Comparison of ENCODE assay signal across 10 mouse cellular contexts in genomic region chr9:120852572-120852971, GRCm38 (mm10).
DNase-seq lines count a peak whose midpoint lies in the region; ATAC-seq and TF ChIP-seq lines count a peak whose summit lies in the region.
"Had no signal": no experiment of that assay in that cellular context is flagged by ENCODE, and none has a peak within 500 bp of the region (broad histone marks: within the 10 kb centered on the region; RNA-seq: fewer than 3 reads in every experiment).

No protein-coding gene starts in this region.

- 76% methylated on average over 6 of the region's 6 CpGs for WGBS in forebrain, embryonic 15.5 days
- 80% methylated on average over 6 of the region's 6 CpGs for WGBS in forebrain, embryonic 14.5 days
- 68% methylated on average over 6 of the region's 6 CpGs for WGBS in neural tube, embryonic 13.5 days
- WGBS in hindbrain, postnatal 0 days = 63% methylated on average over 6 of the region's 6 CpGs
- 63% methylated on average over 6 of the region's 6 CpGs for WGBS in stomach, embryonic 16.5 days

- ATAC-seq in forebrain, embryonic 15.5 days (replicated peaks) = no peak
- no peak for ATAC-seq in forebrain, embryonic 14.5 days
- ATAC-seq in neural tube, embryonic 13.5 days (ENCODE audit: low read depth) = no peak
- no peak for ATAC-seq in hindbrain, postnatal 0 days
- no peak for ATAC-seq in stomach, embryonic 16.5 days (ENCODE audit: insufficient read depth, low FRiP score)
- ATAC-seq: CD4-positive, CD25-positive, alpha-beta regulatory T cell, adult 4 months had no signal

- H3K9me3 ChIP-seq in forebrain, embryonic 15.5 days = no peaks in the 10 kb centered on the region
- H3K9me3 ChIP-seq in forebrain, embryonic 14.5 days (replicated peaks; ENCODE audit: control insufficient read depth, low read length) = no peaks in the 10 kb centered on the region
- no peaks in the 10 kb centered on the region for H3K9me3 ChIP-seq in neural tube, embryonic 13.5 days
- H3K9me3 ChIP-seq in hindbrain, postnatal 0 days (ENCODE audit: low read length) = no peaks in the 10 kb centered on the region
- H3K9me3 ChIP-seq in stomach, embryonic 16.5 days (replicated peaks; ENCODE audit: control insufficient read depth, low read length) = no peaks in the 10 kb centered on the region

- no peak overlapping the region for H3K9ac ChIP-seq in forebrain, embryonic 15.5 days (replicated peaks)
- H3K9ac ChIP-seq in forebrain, embryonic 14.5 days (ENCODE audit: low read length) = no peak overlapping the region
- H3K9ac ChIP-seq in neural tube, embryonic 13.5 days = no peak overlapping the region
- no peak overlapping the region for H3K9ac ChIP-seq in hindbrain, postnatal 0 days (replicated peaks; ENCODE audit: low read length)
- no peak overlapping the region for H3K9ac ChIP-seq in stomach, embryonic 16.5 days (ENCODE audit: low read length)

- H3K27me3 ChIP-seq in forebrain, embryonic 15.5 days = no peaks in the 10 kb centered on the region
- no peaks in the 10 kb centered on the region for H3K27me3 ChIP-seq in forebrain, embryonic 14.5 days (replicated peaks; ENCODE audit: control insufficient read depth, insufficient read depth, low read length)
- no peaks in the 10 kb centered on the region for H3K27me3 ChIP-seq in neural tube, embryonic 13.5 days
- no peaks in the 10 kb centered on the region for H3K27me3 ChIP-seq in hindbrain, postnatal 0 days (ENCODE audit: insufficient read depth, low read length)
- no peaks in the 10 kb centered on the region for H3K27me3 ChIP-seq in stomach, embryonic 16.5 days (ENCODE audit: control insufficient read depth, insufficient read depth, low read length)

- no peak overlapping the region for H3K4me2 ChIP-seq in forebrain, embryonic 15.5 days (replicated peaks)
- H3K4me2 ChIP-seq in forebrain, embryonic 14.5 days (ENCODE audit: low read length) = no peak overlapping the region
- no peak overlapping the region for H3K4me2 ChIP-seq in neural tube, embryonic 13.5 days
- no peak overlapping the region for H3K4me2 ChIP-seq in hindbrain, postnatal 0 days (ENCODE audit: low read depth, low read length)
- H3K4me2 ChIP-seq in stomach, embryonic 16.5 days (ENCODE audit: low read depth, low read length) = no peak overlapping the region

- no peak for TF ChIP-seq CTCF in hindbrain, postnatal 0 days (IDR thresholded peaks at IDR 0.05; ENCODE audit: low read depth)

- peak overlapping the region; percentile 41; the same call in 1 of the 2 replicates for H3K27ac ChIP-seq in forebrain, embryonic 15.5 days (replicated peaks)
- H3K27ac ChIP-seq in forebrain, embryonic 14.5 days (ENCODE audit: low read depth, low read length) = no peak overlapping the region
- H3K27ac ChIP-seq in neural tube, embryonic 13.5 days (replicated peaks) = peak overlapping the region; percentile 1; the same call in 1 of the 2 replicates
- peak overlapping the region; percentile 41; the same call in 1 of the 2 replicates for H3K27ac ChIP-seq in hindbrain, postnatal 0 days
- H3K27ac ChIP-seq in stomach, embryonic 16.5 days (ENCODE audit: low read length) = peak overlapping the region; percentile 16; the same call in 1 of the 2 replicates

- no peak overlapping the region for H3K4me3 ChIP-seq in forebrain, embryonic 15.5 days
- H3K4me3 ChIP-seq in forebrain, embryonic 14.5 days (ENCODE audit: low read depth, low read length) = no peak overlapping the region
- no peak overlapping the region for H3K4me3 ChIP-seq in neural tube, embryonic 13.5 days
- no peak overlapping the region for H3K4me3 ChIP-seq in hindbrain, postnatal 0 days (ENCODE audit: low read length)
- H3K4me3 ChIP-seq in stomach, embryonic 16.5 days (replicated peaks; ENCODE audit: low read length) = no peak overlapping the region

- no peak for DNase-seq in forebrain, embryonic 14.5 days (ENCODE audit: low spot score)
- no peak for DNase-seq in neural tube, embryonic 10.5 days (ENCODE audit: extremely low spot score, low spot score)
- DNase-seq in hindbrain, postnatal 0 days (ENCODE audit: low spot score) = no peak
- no peak for DNase-seq in B cell, adult 2 months
- no peak for DNase-seq in cerebellum, postnatal 25 days
- DNase-seq: liver had no signal

- H3K36me3 ChIP-seq in forebrain, embryonic 15.5 days = no peaks in the 10 kb centered on the region
- H3K36me3 ChIP-seq in forebrain, embryonic 14.5 days (ENCODE audit: control insufficient read depth, insufficient read depth, low read length) = no peaks in the 10 kb centered on the region
- H3K36me3 ChIP-seq in neural tube, embryonic 13.5 days = no peaks in the 10 kb centered on the region
- H3K36me3 ChIP-seq in hindbrain, postnatal 0 days (ENCODE audit: insufficient read depth, low read length) = no peaks in the 10 kb centered on the region
- H3K36me3 ChIP-seq in stomach, embryonic 16.5 days (ENCODE audit: control insufficient read depth, insufficient read depth, low read length) = no peaks in the 10 kb centered on the region

- peaks cover 14% of the 10 kb centered on the region for H3K4me1 ChIP-seq in forebrain, embryonic 15.5 days
- H3K4me1 ChIP-seq in forebrain, embryonic 14.5 days (ENCODE audit: control insufficient read depth, insufficient read depth, low read length) = peaks cover 5% of the 10 kb centered on the region; the same call in 1 of the 2 replicates
- H3K4me1 ChIP-seq in neural tube, embryonic 13.5 days (replicated peaks) = peaks cover 30% of the 10 kb centered on the region
- H3K4me1 ChIP-seq in hindbrain, postnatal 0 days (ENCODE audit: insufficient read depth, low read length) = no peaks in the 10 kb centered on the region
- H3K4me1 ChIP-seq in stomach, embryonic 16.5 days (ENCODE audit: control insufficient read depth, insufficient read depth, low read length) = no peaks in the 10 kb centered on the region
